In the genomic region with DNA sequence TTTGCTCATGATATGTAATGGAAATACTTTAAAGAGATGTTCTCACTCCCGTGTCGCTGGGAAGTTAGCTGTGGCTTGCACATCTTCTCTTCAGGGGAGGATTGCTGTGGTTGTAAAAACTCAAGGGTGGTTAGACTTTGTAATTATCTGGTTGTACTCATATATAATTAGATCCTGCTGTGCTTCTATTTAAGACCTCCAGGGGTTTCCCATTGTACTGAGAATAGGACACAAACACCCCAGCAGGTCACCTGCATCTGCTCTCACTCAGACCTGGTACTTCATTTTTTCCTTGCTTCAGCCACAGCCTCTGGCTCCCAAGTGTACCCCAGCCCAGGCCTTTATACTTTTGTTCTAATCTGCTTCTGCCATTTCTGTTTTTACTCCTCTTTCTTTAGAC, we compare ENCODE assay signal across 24 mouse cellular contexts. TPM values are rescaled to one million over a fixed set of nuclear protein-coding genes. Genes with fewer than 3 reads are reported as not detected.
A peak's percentile ranks its signal among the peaks of the same experiment; 100 is the strongest.
DNase-seq lines count a peak whose midpoint lies in the region; ATAC-seq and TF ChIP-seq lines count a peak whose summit lies in the region.
"Had no signal": no experiment of that assay in that cellular context is flagged by ENCODE, and none has a peak within 500 bp of the region (broad histone marks: within the 10 kb centered on the region; RNA-seq: fewer than 3 reads in every experiment).

No protein-coding gene starts in this region.

- intact Hi-C loops in heart, postnatal 25 days (cut with DNase I), result no loop called here

- DNase-seq in heart, postnatal 25 days (ENCODE audit: low spot score), result no peak
- DNase-seq in layer of hippocampus, adult 2 months (ENCODE audit: low spot score in 2 of 2), result no peak
- DNase-seq in layer of hippocampus, adult 8-10 months (ENCODE audit: low spot score in 2 of 2), result no peak
- peak; percentile 73 for DNase-seq in ES-CJ7 (ENCODE audit: low read depth, low spot score)
- no peak for DNase-seq in ovary, postnatal 36 days (ENCODE audit: low spot score)
- DNase-seq: adrenal gland, postnatal 36 days; cerebellum, adult 11 months; cerebellum, adult 9-11 months; gastrocnemius, postnatal 36 days; heart, postnatal 36 days; kidney, postnatal 25 days; liver, embryonic 13.5 days; lung, adult 2 months; right cerebral cortex, adult 18-20 months; right cerebral cortex, postnatal 4 days; thymus, postnatal 14 days had no signal

- peaks cover 35% of the 10 kb centered on the region for H3K4me1 ChIP-seq in heart, embryonic 13.5 days
- peaks cover 3% of the 10 kb centered on the region; the same call in 1 of the 2 replicates for H3K4me1 ChIP-seq in intestine, embryonic 16.5 days (ENCODE audit: control insufficient read depth, insufficient read depth, low read length)
- H3K4me1 ChIP-seq: liver, embryonic 13.5 days; midbrain, embryonic 15.5 days had no signal

- no peak overlapping the region for H3K9ac ChIP-seq in heart, embryonic 13.5 days
- H3K9ac ChIP-seq in intestine, embryonic 16.5 days (ENCODE audit: low read depth, low read length), result no peak overlapping the region
- H3K9ac ChIP-seq: hindbrain, embryonic 15.5 days; liver, embryonic 13.5 days; midbrain, embryonic 15.5 days had no signal

- H3K9me3 ChIP-seq in heart, embryonic 13.5 days, result peaks cover 8% of the 10 kb centered on the region
- no peaks in the 10 kb centered on the region for H3K9me3 ChIP-seq in intestine, embryonic 16.5 days (ENCODE audit: control insufficient read depth, low read length)
- H3K9me3 ChIP-seq: forebrain, embryonic 10.5 days; hindbrain, embryonic 15.5 days; liver, embryonic 13.5 days; megakaryocyte, embryonic 14.5 days; midbrain, embryonic 15.5 days had no signal

- no peak overlapping the region for H3K4me2 ChIP-seq in heart, embryonic 13.5 days
- H3K4me2 ChIP-seq in intestine, embryonic 16.5 days (ENCODE audit: low read depth, low read length), result no peak overlapping the region
- H3K4me2 ChIP-seq: hindbrain, embryonic 15.5 days; liver, embryonic 13.5 days; midbrain, embryonic 15.5 days had no signal

- TF ChIP-seq CTCF in layer of hippocampus, adult 2 months (conservative IDR thresholded peaks at IDR 0.05), result no peak

- H3K27me3 ChIP-seq in heart, embryonic 13.5 days (replicated peaks), result no peaks in the 10 kb centered on the region
- no peaks in the 10 kb centered on the region for H3K27me3 ChIP-seq in intestine, embryonic 16.5 days (replicated peaks; ENCODE audit: control insufficient read depth, insufficient read depth, low read length)
- H3K27me3 ChIP-seq: hindbrain, embryonic 15.5 days; liver, embryonic 13.5 days; megakaryocyte, embryonic 14.5 days; midbrain, embryonic 15.5 days had no signal

- H3K36me3 ChIP-seq in heart, embryonic 13.5 days, result peaks cover 3% of the 10 kb centered on the region; the same call in 1 of the 2 replicates
- H3K36me3 ChIP-seq in intestine, embryonic 16.5 days (ENCODE audit: control insufficient read depth, insufficient read depth, low read length), result no peaks in the 10 kb centered on the region
- H3K36me3 ChIP-seq: forebrain, embryonic 10.5 days; hindbrain, embryonic 15.5 days; liver, embryonic 13.5 days; midbrain, embryonic 15.5 days had no signal

- no peak for ATAC-seq in heart, embryonic 13.5 days (ENCODE audit: extremely low read depth, insufficient number of reproducible peaks, low FRiP score, low TSS enrichment)
- ATAC-seq in intestine, embryonic 16.5 days, result 0 out of 2 replicates have a peak, but pooled peaks have one; percentile 7
- ATAC-seq in cerebellum, adult (ENCODE audit: insufficient number of reproducible peaks, low FRiP score, low TSS enrichment), result no peak
- ATAC-seq: midbrain, embryonic 15.5 days had no signal

- H3K27ac ChIP-seq in heart, embryonic 13.5 days (replicated peaks), result peak overlapping the region; percentile 2; the same call in 1 of the 2 replicates
- H3K27ac ChIP-seq in layer of hippocampus, adult 2 months, result peak overlapping the region; percentile 34
- no peak overlapping the region for H3K27ac ChIP-seq in intestine, embryonic 16.5 days (ENCODE audit: low read length)
- H3K27ac ChIP-seq: forebrain, embryonic 10.5 days; hindbrain, embryonic 15.5 days; left cerebral cortex, adult 2 months; liver, embryonic 13.5 days had no signal

- no peak overlapping the region for H3K4me3 ChIP-seq in heart, embryonic 13.5 days
- H3K4me3 ChIP-seq in layer of hippocampus, adult 2 months, result no peak overlapping the region
- no peak overlapping the region for H3K4me3 ChIP-seq in intestine, embryonic 16.5 days (ENCODE audit: low read length)
- H3K4me3 ChIP-seq: forebrain, embryonic 10.5 days; hindbrain, embryonic 15.5 days; left cerebral cortex, adult 2 months; liver, embryonic 13.5 days; megakaryocyte, embryonic 14.5 days; midbrain, embryonic 15.5 days had no signal

- 59% methylated on average over 2 of the region's 2 CpGs for WGBS in heart, embryonic 13.5 days
- WGBS in intestine, embryonic 16.5 days, result 36% methylated on average over 2 of the region's 2 CpGs

RNA-seq across cellular contexts. Expression of gene Phlpp1, which starts 50.4 kb away (rescaled TPM):
- polyA plus RNA-seq in heart, embryonic 13.5 days (2015; fragmentation: Nextera tagmentation; extraction: Ambion mirVana), result 3.9 and 4.6 TPM in 2 replicates
- 10 to 100 TPM; 15.9 to 19.0 TPM for total RNA-seq in heart, postnatal 25 days (2021)
- total RNA-seq in layer of hippocampus, adult 2 months (2021), result 10 to 100 TPM; 82.6 to 87.3 TPM
- total RNA-seq in layer of hippocampus, adult 8-10 months (2022), result 10 to 100 TPM; 83.4 to 88.2 (median 87.7) TPM
- 2.7 and 2.9 TPM in 2 replicates for polyA plus RNA-seq in intestine, embryonic 16.5 days (2015; fragmentation: Nextera tagmentation; extraction: Ambion mirVana)

Comparison
In these comparisons a context has a peak if more than half of its experiments do, and no peak if none do; other contexts are left out.
1. RNA of gene Phlpp1, which starts 50.4 kb away (total RNA-seq): 83.4 to 88.2 TPM in layer of hippocampus, adult 8-10 months and 82.6 to 87.3 TPM in layer of hippocampus, adult 2 months; 15.9 to 19.0 TPM in heart, postnatal 25 days; every median in the first group is over 4 times any median in the second.